Mouse (Mus musculus) bone marrow macrophage, adult 2 months (primary cell): ENCODE measurements around the gene Astl. TPM values are rescaled to one million over a fixed set of nuclear protein-coding genes. Genes with fewer than 3 reads are reported as not detected.
"Not testable (repeated sequence)": the region's sequence is repeated elsewhere in the genome, so short reads cannot be mapped to it uniquely, and the experiment has no call there.

Experiments used
- H3K27ac ChIP-seq: 2 replicates; pipeline ENCODE4 v1.5.1; 2012; ENCODE audit warnings: low read depth, low read length; ENCODE audit not compliant: insufficient read depth
- H3K4me1 ChIP-seq: 2 replicates; pipeline ENCODE4 v1.6.1; 2012; ENCODE audit warnings: low read length; ENCODE audit not compliant: control insufficient read depth, insufficient read depth
- H3K4me3 ChIP-seq: 2 replicates; pipeline ENCODE4 v1.5.1; 2012; ENCODE audit warnings: mild to moderate bottlenecking, low read length, moderate library complexity; ENCODE audit not compliant: insufficient read depth
- CTCF ChIP-seq: IDR thresholded peaks from 2 replicates; pipeline ENCODE4 v1.5.1; 2012; ENCODE audit warnings: low read depth, mild to moderate bottlenecking, low read length, moderate library complexity
- POLR2A ChIP-seq: IDR thresholded peaks from 2 replicates; pipeline ENCODE4 v1.6.1; 2012; ENCODE audit warnings: mild to moderate bottlenecking, low read depth, low read length, borderline replicate concordance
- polyA plus RNA-seq: library from polyadenylated mRNA; stranded (reverse); fragments of >200 nt; gene quantifications from 2 replicates; pipeline ENCODE4 v1.2.4, GENCODE M21; 2012; ENCODE audit not compliant: missing spikeins, insufficient read depth, insufficient read length

Astl gene
- 0.59 TPM in 1 of 2 replicates, not detected in the other for polyA plus RNA-seq

DNA sequence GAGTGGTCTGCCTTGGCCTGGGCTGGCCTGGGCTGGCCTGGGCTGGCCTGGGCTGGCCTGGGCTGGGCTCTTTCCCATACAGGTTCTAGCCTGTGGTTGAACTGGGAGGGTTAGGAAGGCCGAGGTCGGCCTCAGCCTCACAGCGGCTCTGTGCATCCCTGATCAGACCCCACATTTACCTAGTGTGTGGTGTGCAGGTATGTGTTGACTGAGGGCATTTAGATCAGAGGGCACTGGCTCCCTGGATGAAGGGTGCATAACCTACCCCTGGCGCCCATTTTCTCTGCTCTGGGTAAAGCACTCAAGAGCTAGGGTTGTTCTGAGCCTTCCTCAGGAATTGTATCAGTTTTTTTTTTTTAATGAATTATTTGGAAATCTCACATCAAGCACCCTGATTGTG, at the start of gene Astl:
Gene Astl (plus strand): TSS at position 224 of the 400 bp plus-strand sequence.
- H3K4me3 ChIP-seq, result peak within 1 kb of the TSS; percentile 92
- peak within 1 kb of the TSS; percentile 17; the same call in 1 of the 2 replicates for H3K27ac ChIP-seq
- TF ChIP-seq CTCF, result no peak
- no peak for TF ChIP-seq POLR2A
- peaks cover 26% of the 10 kb centered on the region for H3K4me1 ChIP-seq

DNA sequence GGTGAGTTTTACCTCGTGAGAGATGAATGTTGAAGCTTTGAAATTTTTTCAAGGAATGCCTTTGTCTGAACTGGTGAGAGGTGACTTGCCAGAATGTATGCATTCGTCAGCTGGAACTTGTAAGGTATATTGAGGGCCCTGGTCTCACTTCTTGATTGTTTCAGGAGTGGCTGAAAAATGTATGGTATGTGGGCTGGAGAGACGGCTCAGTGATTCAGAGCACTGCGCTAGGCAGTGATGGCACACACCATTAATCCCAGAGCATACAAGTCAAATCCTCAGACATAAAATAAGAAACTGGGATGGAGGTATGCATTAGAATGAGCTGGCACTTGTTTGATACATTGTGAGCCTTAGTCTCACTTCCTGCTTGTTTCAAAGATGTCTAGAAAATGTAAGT, 46.2 kb upstream of the Astl start:
- no peaks in the 10 kb centered on the region for H3K4me1 ChIP-seq
- H3K27ac ChIP-seq, result no peak overlapping the region
- no peak for TF ChIP-seq POLR2A
- no peak for TF ChIP-seq CTCF
- no peak overlapping the region for H3K4me3 ChIP-seq

DNA sequence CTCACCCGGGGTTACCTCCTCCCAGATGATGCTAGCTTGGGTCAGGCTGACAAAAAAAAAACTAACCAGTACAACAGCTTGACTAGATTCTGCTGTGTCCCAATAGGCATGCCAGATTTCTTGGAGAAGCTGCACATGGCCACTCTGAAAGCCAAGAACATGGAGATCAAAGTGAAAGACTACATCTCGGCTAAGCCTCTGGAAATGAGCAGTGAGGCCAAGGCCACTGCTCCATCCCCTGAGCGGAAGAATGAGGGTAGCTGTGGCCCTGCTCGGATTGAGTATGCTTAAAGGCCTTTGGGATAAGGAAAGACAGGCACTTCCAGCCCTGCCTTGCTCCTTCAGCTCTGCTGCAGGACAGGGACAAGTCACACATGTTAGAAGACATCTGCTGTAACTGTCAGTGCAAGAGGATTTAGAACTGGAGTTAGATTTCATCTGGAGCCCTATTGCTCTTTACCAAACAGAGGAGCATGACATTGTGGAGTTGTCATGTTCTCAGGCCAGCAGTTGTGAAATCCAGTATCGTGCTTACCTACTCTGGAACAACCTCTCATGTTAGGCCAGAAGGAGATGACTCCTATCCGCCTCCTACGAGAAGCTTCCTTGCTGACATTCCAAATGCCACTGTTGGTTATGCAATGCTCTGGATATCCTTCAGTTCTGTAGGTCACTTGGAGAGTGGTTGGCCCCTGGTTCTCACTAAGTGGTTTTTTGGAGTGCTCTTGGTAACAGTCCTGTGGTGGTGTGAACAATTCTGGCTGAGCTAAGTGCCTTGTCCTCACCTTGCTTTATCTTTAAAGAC, 41.2 kb upstream of the Astl start:
- no peak for TF ChIP-seq CTCF
- TF ChIP-seq POLR2A, result no peak
- H3K27ac ChIP-seq, result no peak overlapping the region
- H3K4me3 ChIP-seq, result no peak overlapping the region
- peaks cover 14% of the 10 kb centered on the region for H3K4me1 ChIP-seq

DNA sequence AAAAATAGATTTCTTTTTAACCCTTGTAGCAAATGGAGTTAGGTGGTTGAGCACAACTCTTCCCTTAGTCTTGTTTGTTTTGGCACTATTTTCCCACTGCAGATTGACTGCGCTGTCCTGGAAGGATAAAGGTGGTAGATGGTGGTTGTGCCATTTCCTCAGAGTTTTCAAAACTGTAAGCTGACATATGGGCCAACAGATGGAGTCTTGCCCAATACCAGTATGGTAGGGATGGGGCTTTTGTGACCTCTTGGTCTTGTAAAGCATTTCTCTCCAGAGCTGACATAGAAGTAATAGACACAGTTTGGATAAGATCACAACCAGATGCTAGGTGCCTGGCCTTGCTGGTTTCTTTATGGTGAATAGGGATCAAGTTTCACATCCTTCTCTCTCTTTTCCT, 40.4 kb upstream of the Astl start:
- Histone ChIP-seq H3K4me1 (peaks cover 14% of the 10 kb centered on the region), H3K27ac (no peak overlapping the region), H3K4me3 (no peak overlapping the region)
- no peak for TF ChIP-seq CTCF
- TF ChIP-seq POLR2A, result no peak

DNA sequence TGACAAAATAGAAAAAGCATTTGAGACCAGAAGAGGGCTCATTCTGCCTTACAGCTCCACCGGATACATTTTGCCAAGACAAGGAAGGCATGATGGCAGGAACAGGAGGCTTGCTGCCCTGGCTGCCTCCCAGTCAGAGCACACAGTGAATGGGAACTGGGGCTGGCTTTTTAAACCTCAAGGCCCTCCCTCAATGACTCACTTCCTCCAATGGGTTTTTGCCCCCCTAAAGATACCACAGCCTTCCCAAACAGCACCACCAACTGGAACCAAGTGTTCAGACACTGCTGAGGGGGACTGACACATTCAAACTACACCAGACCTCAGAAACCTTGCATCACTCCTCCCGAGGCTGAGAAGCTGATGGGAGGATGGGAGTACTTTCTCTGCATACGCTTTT, 37.7 kb upstream of the Astl start:
- no peak for TF ChIP-seq POLR2A
- TF ChIP-seq CTCF, result no peak

DNA sequence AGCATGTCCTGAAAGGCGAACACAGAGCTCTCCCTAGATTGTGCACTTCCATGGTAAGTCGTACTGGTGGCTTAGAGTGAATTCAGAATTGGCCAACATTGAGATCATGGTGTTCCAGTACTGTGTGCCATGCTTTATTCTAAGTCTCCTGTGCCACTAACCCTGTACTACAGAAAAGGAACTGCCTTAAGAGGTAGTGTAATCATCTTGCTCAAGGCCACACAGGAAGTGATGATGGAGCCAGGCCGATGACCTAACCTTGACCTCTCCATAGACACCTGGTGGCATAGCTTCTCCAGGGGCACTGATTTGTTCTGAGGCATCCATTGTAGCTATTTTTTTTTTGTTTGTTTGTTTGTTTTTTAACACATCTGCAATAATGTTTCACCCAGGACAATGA, 36.6 kb upstream of the Astl start:
- no peak overlapping the region for H3K27ac ChIP-seq
- TF ChIP-seq CTCF (no peak), POLR2A (no peak)
- peaks cover 14% of the 10 kb centered on the region for H3K4me1 ChIP-seq
- no peak overlapping the region for H3K4me3 ChIP-seq

More for the DNA sequence above, 37.7 kb upstream of the Astl start:
- Histone ChIP-seq H3K4me3 (no peak overlapping the region), H3K27ac (no peak overlapping the region), H3K4me1 (peaks cover 14% of the 10 kb centered on the region)

DNA sequence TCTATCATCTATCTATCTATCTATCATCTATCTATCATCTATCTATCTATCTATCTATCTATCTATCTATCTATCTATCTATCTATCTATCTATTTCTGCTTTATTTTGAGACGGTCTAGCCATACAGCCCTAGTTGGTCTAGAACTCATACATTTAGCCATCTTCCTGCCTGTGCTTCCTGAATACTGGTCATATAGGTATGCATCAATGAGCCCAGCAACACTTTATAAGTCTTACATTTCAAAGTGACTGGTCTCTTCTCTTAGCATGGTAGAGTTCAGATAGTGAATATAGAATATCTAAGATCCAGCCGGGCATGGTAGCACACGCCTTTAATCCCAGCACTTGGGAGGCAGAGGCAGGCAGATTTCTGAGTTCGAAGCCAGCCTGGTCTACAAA, 34.2 kb upstream of the Astl start:
- peaks cover 14% of the 10 kb centered on the region for H3K4me1 ChIP-seq
- not testable (repeated sequence) for H3K27ac ChIP-seq, H3K4me3 ChIP-seq

DNA sequence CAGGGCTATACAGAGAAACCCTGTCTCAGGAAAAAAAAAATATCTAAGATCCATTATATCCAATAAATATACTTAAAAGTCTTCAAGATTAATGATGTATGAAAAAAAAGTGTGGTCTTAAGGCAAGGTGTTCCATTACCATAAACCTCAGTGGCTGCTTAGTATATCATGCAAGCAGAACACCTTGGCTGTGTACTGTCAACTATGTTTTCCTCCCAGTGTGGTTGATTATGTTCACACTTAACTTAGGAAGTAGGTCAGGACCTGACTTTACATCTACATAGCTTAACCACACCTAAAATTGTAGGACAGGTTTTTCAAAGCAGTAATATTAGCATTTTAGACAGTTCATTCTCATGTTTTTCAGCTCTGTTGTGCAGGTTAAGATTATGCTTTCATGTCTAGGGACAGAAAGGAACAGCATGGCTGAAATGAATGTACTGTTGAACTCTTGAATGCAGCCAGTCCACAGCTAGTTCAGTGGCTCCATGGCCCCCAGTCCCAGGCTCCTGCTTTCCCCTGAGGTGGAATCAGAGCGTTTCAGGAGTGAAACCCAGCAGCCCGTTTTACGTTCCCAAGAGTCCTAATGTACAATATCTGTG, 33.7 kb upstream of the Astl start:
- Histone ChIP-seq H3K4me1 (peaks cover 14% of the 10 kb centered on the region), H3K27ac (no peak overlapping the region), H3K4me3 (no peak overlapping the region)
- TF ChIP-seq CTCF (no peak), POLR2A (no peak)

DNA sequence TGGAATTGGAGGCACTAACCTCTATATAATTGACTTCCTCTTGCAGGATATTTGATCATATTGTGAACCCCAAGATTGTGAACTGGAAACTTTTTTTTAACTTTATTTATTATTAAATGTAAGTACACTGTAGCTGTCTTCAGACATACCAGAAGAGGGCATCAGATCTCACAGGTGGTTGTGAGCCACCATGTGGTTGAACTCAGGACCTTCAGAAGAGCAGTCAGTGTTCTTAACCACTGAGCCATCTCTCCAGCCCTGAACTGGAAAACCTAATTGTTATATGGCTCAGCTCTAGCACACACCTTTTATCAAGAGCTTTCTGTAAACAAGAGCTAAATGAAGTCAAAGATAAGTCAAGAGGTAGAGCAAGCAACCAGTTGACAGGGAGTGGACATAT, 32.3 kb upstream of the Astl start:
- Histone ChIP-seq H3K27ac (no peak overlapping the region), H3K4me3 (no peak overlapping the region), H3K4me1 (peaks cover 11% of the 10 kb centered on the region)
- no peak for TF ChIP-seq POLR2A
- no peak for TF ChIP-seq CTCF

DNA sequence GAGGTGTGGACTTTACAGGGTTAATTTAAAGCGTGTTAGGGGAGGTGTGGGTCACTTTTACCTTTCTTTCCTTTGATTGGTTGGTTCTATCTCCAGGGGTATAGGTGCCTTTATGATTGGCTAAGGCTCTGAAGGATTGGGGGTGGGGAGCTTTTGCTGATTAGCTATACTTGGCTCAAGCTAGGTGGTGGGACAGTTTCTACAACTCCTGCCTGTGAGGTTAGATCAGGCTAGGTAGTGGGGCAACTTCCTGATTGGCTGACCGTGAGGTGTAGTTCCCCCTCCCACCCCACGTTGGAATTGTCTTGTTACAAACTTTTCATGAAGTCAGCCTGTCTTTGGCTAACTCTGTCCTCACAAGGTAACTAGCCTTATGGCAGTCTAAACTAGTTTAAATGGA, 31.3 kb upstream of the Astl start:
- H3K4me3 ChIP-seq, result no peak overlapping the region
- peaks cover 4% of the 10 kb centered on the region; the same call in 1 of the 2 replicates for H3K4me1 ChIP-seq
- TF ChIP-seq CTCF (no peak), POLR2A (no peak)
- H3K27ac ChIP-seq, result no peak overlapping the region
